Mouse (Mus musculus) lung, postnatal 4 days (tissue): Measurements from ENCODE around the gene Ube2dnl1.

Experiments
- DNase-seq, 2 experiments: peaks; one replicate each; pipeline ENCODE4 v3.0.0; 2021

Gene Ube2dnl1

DNA sequence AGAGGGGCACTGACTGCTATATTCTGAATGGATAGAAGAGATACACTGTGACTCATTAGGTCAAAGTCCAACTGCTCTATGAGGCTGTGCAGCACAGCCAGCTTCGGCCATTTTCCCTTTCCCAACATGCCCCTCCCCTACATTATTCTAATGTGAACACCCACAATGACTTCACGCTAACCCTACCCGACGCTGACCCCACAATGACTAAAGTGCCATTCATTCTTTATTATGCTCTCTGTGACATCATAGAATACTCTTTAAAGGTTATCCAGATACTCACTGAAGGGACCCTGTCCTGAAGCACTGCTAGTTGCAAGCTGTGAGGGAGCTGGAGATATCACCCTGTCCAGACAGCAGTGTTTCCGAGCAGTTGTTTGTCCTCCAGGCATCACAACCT, at the start of gene Ube2dnl1:
Gene Ube2dnl1, plus strand, starts transcription at position 301 of the 400 bp plus-strand sequence.
- DNase-seq: no peak

DNA sequence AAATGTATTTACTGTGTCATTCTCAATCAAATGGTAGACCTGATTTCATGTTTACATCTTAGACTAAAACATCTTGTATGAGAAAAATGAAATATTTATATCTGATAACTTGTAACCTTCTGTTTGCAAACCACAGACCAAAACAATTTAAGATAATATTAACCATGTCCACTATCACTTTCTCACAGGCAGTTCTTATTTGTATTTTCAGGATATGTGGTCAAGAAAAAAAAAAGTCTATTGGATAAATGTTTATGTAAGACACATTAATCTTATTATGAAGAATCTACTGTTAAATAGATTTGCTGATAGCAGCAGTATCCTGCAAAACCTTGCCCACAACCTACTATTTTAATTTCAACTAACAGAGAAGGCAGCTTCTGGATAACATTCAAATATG, 9.3 kb upstream of the Ube2dnl1 start:
- no peak for DNase-seq

DNA sequence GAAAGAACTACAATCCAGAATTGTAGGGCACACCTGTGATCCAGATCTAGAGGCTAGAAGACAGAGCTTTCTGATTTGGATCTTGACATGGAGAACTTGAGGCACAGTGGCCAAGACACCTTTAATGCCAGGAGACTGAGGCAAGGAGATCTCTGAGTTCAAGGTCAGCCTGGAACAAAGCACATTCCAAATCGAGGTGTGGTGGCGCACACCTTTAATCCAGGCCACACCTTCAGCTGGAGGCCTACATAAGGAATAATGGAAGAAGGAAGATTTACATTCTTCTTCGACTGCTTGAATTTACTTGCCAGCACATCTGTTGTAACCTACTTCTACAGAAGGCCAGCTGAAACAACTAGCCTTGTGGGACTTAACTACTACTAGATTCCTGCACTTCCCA, 7.3 kb upstream of the Ube2dnl1 start:
- no peak for DNase-seq

- no peak for DNase-seq
Measured at GRCm38 (mm10) chrX:114903391-114903790, 1.4 kb upstream of the Ube2dnl1 start.

GRCm38 (mm10) chrX:114907282-114907681, 2.5 kb downstream of the Ube2dnl1 start, which contains the start of gene Ube2dnl2:
Ube2dnl2 (plus strand) TSS chrX:114907582.
- no peak for DNase-seq

GRCm38 (mm10) chrX:114955066-114955465, 50.3 kb downstream of the Ube2dnl1 start:
- DNase-seq: no peak
